Mouse (Mus musculus) thymus, postnatal 36 days (tissue): ENCODE measurements around the gene Gm26741.

Source experiments
- DNase-seq, 2 experiments: peaks; one replicate each; pipeline ENCODE4 v3.0.0; 2022; ENCODE audit warnings: mixed read lengths in 2 of 2

Gene Gm26741

GRCm38 (mm10) chr10:52391208-52391607, 32.6 kb downstream of the Gm26741 start:
- DNase-seq: no peak

DNA sequence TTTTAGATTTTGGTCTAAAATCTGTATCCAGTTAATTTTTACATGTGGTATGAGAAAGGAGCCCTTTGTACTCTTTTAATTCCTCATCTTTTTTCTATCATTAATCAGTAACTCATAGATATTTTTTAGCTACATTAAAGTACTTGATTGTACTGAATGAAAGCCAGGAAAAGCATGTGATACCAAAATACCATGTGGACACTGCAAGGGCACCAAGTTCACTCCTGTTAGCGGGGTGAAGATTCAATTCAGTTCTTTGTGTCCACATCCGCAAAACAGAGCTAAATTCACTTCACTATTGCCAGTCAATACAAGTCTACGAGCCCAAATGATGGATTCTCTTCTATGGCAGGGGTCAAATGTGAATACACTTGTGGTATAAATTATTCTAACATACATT, 38.1 kb downstream of the Gm26741 start:
- no peak for DNase-seq

GRCm38 (mm10) chr10:52398715-52399114, 40.1 kb downstream of the Gm26741 start:
- DNase-seq: no peak

DNA sequence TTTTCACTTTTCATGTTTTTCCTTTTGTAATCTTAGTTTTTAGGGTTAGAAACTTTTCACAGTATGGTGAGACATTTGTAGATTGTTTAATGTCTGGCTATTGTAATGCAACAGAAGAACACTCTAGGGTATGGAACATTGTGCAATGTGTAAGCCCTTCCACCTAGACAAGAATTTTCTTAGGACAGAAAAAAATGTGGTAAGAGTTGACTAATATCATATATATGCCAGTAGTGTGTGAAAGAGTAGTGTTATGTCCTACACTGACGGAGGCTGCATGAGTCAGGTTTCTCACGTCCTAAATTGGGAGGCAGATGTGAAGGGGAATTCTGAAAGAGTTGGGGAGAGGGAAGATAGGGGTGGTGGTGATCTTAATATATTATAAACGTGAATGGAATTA, 41.2 kb downstream of the Gm26741 start:
- no peak for DNase-seq

GRCm38 (mm10) chr10:52405160-52405559, 46.6 kb downstream of the Gm26741 start:
- DNase-seq: no peak

- DNase-seq: no peak
These were observed 49.0 kb downstream of the Gm26741 start for GRCm38 (mm10) chr10:52407526-52407925.
